Mouse (Mus musculus) ES-Bruce4 (cell line): ENCODE results near the gene Rptor.

ENCODE experiments used
- CTCF ChIP-seq: IDR thresholded peaks from one replicate; pipeline ENCODE4 v1.8.1; 2011; ENCODE audit warnings: low read depth, low read length
- POLR2A ChIP-seq: IDR thresholded peaks from one replicate; pipeline ENCODE4 v1.8.1; 2011; ENCODE audit warnings: low read length; ENCODE audit not compliant: insufficient read depth

GRCm38 (mm10) chr11:119625476-119625875 is 22.8 kb downstream of the Rptor start:
- TF ChIP-seq POLR2A = no peak
- no peak for TF ChIP-seq CTCF
